Mouse (Mus musculus) midbrain, embryonic 10.5 days (tissue): ENCODE results near the gene Nol6. TPM values are rescaled to one million over a fixed set of nuclear protein-coding genes. Genes with fewer than 3 reads are reported as not detected.
A peak's percentile ranks its signal among the peaks of the same experiment; 100 is the strongest.

Experiments used
- DNase-seq: peaks from one replicate; pipeline ENCODE4 v3.0.0-alpha.2; 2017; ENCODE audit warnings: low spot score
- H3K27ac ChIP-seq: fragments of 300-500 bp; sonication (generic); replicated peaks from 2 replicates; pipeline ENCODE4 v1.5.1; 2016; ENCODE audit warnings: mild to moderate bottlenecking
- H3K27me3 ChIP-seq: fragments of 300-500 bp; sonication (generic); 2 replicates; pipeline ENCODE4 v1.6.1; 2016; ENCODE audit warnings: low read depth, mild to moderate bottlenecking; ENCODE audit not compliant: poor library complexity, severe bottlenecking
- H3K36me3 ChIP-seq: fragments of 300-500 bp; sonication (generic); 2 replicates; pipeline ENCODE4 v1.6.1; 2016; ENCODE audit warnings: mild to moderate bottlenecking, moderate library complexity
- H3K4me1 ChIP-seq: fragments of 300-500 bp; sonication (generic); 2 replicates; pipeline ENCODE4 v1.6.1; 2016
- H3K4me3 ChIP-seq: fragments of 300-500 bp; sonication (generic); 2 replicates; pipeline ENCODE4 v1.5.1; 2016; ENCODE audit warnings: mild to moderate bottlenecking, moderate library complexity
- H3K9me3 ChIP-seq: fragments of 300-500 bp; sonication (generic); replicated peaks from 2 replicates; pipeline ENCODE4 v1.6.1; 2016; ENCODE audit warnings: mild to moderate bottlenecking
- WGBS: fragments of 180-500 bp; shearing (Covaris S2); methylation state at CpG from one replicate; pipeline ENCODE4 v1.1.7; 2016; 5-methylcytosine and 5-hydroxymethylcytosine counted together
- polyA plus RNA-seq: library from polyadenylated mRNA; unstranded; fragments of >200 nt; fragmentation: Nextera tagmentation; extraction: Ambion mirVana; gene quantifications from 2 replicates; pipeline ENCODE4 v1.2.1, GENCODE M21; 2016

Gene Nol6
- polyA plus RNA-seq, 1 experiment from 2014 or later: 28.8 TPM

GRCm38 (mm10) chr4:41114358-41115070 lies 9.7 kb downstream of the Nol6 start:
- Histone ChIP-seq H3K36me3 (peaks cover 59% of the 10 kb centered on the region), H3K27me3 (no peaks in the 10 kb centered on the region), H3K9me3 (no peaks in the 10 kb centered on the region), H3K4me1 (no peaks in the 10 kb centered on the region), H3K4me3 (no peak overlapping the region), H3K27ac (no peak overlapping the region)
- DNase-seq: no peak
- WGBS: 89% methylated on average over 9 of the region's 9 CpGs

GRCm38 (mm10) chr4:41108717-41109425 lies 15.4 kb downstream of the Nol6 start:
- no peak for DNase-seq
- 87% methylated on average over 10 of the region's 10 CpGs for WGBS
- H3K27me3 ChIP-seq: no peaks in the 10 kb centered on the region
- no peaks in the 10 kb centered on the region for H3K9me3 ChIP-seq
- H3K4me3 ChIP-seq: no peak overlapping the region
- peaks cover 2% of the 10 kb centered on the region for H3K36me3 ChIP-seq
- H3K27ac ChIP-seq: no peak overlapping the region
- H3K4me1 ChIP-seq: no peaks in the 10 kb centered on the region

- Histone ChIP-seq H3K4me1 (no peaks in the 10 kb centered on the region), H3K4me3 (no peak overlapping the region), H3K9me3 (no peaks in the 10 kb centered on the region), H3K36me3 (no peaks in the 10 kb centered on the region), H3K27ac (no peak overlapping the region), H3K27me3 (no peaks in the 10 kb centered on the region)
- DNase-seq: no peak
- 75% methylated on average over 4 of the region's 4 CpGs for WGBS
These were observed 16.8 kb downstream of the Nol6 start for GRCm38 (mm10) chr4:41107440-41107839.

GRCm38 (mm10) chr4:41102901-41103300 lies 21.4 kb downstream of the Nol6 start:
- H3K27me3 ChIP-seq: peaks cover 25% of the 10 kb centered on the region
- H3K36me3 ChIP-seq: no peaks in the 10 kb centered on the region
- H3K4me3 ChIP-seq: no peak overlapping the region
- no peak overlapping the region for H3K27ac ChIP-seq
- H3K9me3 ChIP-seq: no peaks in the 10 kb centered on the region
- H3K4me1 ChIP-seq: peaks cover 15% of the 10 kb centered on the region
- DNase-seq: no peak

DNA sequence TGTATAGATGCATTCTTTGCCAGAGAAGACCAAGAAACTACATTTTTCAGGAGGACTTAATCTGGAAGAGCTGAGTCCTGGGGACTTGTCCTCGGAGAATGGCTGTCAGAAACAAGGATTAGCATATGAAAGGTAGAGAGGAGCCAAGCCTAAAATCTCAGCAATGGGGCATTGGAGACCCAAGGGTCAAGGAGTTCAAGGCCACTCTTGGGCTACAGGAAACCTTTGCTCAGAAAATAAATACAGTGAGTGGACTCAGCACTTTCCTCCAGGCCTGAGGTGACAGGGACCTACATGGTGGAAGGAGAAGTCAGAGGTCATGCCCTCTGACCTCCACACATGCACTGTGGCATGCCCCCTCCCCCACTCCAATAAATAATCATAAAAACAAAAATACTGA lies 23.3 kb downstream of the Nol6 start:
- Histone ChIP-seq H3K36me3 (no peaks in the 10 kb centered on the region), H3K4me3 (no peak overlapping the region), H3K27me3 (peaks cover 44% of the 10 kb centered on the region), H3K27ac (no peak overlapping the region), H3K9me3 (no peaks in the 10 kb centered on the region), H3K4me1 (peaks cover 21% of the 10 kb centered on the region)
- DNase-seq: no peak
- 32% methylated on average over 1 of the region's 1 CpGs for WGBS

GRCm38 (mm10) chr4:41098577-41098951 lies 25.7 kb downstream of the Nol6 start:
- DNase-seq: peak; percentile 19
- H3K4me3 ChIP-seq: peak overlapping the region; percentile 64
- 17% methylated on average over 11 of the region's 11 CpGs for WGBS
- H3K9me3 ChIP-seq: no peaks in the 10 kb centered on the region
- no peaks in the 10 kb centered on the region for H3K36me3 ChIP-seq
- peaks cover 21% of the 10 kb centered on the region for H3K4me1 ChIP-seq
- H3K27me3 ChIP-seq: peaks cover 55% of the 10 kb centered on the region
- H3K27ac ChIP-seq: peak overlapping the region; percentile 61; the same call in 1 of the 2 replicates

DNA sequence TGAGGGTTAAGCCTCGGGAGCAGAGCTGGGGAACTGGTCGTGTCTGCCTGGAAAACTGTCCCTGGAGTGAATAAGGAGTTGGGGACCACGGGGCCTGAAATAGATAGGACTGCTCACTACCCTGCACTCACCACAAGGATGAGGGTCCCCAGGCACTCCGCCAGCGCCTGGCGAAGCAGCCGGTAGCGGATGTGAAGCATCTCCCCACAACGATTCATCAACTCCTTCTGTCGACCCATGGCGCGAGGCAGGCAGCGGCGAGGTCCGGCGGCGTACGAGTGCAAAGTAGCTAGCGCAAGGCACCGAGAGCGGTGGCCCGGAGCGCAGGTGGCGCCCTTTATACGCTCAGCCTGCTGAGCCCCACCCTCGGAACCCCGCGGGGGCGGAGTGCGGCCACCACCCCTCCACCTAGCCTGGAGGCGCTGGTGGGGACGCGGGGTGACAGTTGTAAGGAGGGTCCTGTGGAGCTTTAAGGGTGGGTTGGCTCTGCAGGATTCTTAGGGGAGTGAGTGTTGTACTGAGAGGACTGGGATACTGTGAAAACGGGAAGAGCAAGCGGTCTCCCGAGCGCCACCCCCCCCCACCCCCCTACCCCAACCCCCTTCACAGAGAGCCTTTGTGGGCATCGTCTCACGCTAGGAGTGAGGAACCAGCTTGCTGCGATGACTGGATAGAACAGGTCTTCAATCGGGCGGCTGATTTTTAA lies 26.2 kb downstream of the Nol6 start, which contains the start of gene Aqp3:
Aqp3 (minus strand) TSS at position 313 of the 706 bp plus-strand sequence.
- Histone ChIP-seq H3K27ac (peak within 1 kb of the TSS; percentile 61), H3K4me3 (peak within 1 kb of the TSS; percentile 64), H3K36me3 (no peaks in the 10 kb centered on the region), H3K4me1 (peaks cover 21% of the 10 kb centered on the region), H3K9me3 (no peaks in the 10 kb centered on the region), H3K27me3 (peaks cover 55% of the 10 kb centered on the region)
- DNase-seq: peak; percentile 48
- WGBS: under 1% methylated on average over 42 of the region's 42 CpGs

GRCm38 (mm10) chr4:41097381-41097780 lies 26.9 kb downstream of the Nol6 start:
- peaks cover 55% of the 10 kb centered on the region for H3K27me3 ChIP-seq
- 50% methylated on average over 13 of the region's 13 CpGs for WGBS
- no peak for DNase-seq
- H3K9me3 ChIP-seq: no peaks in the 10 kb centered on the region
- H3K36me3 ChIP-seq: no peaks in the 10 kb centered on the region
- peak overlapping the region; percentile 61; the same call in 1 of the 2 replicates for H3K27ac ChIP-seq
- H3K4me3 ChIP-seq: peak overlapping the region; percentile 64
- H3K4me1 ChIP-seq: peaks cover 21% of the 10 kb centered on the region

- H3K4me3 ChIP-seq: no peak overlapping the region
- no peak for DNase-seq
- H3K27me3 ChIP-seq: peaks cover 55% of the 10 kb centered on the region
- no peaks in the 10 kb centered on the region for H3K9me3 ChIP-seq
- H3K27ac ChIP-seq: no peak overlapping the region
- peaks cover 21% of the 10 kb centered on the region for H3K4me1 ChIP-seq
- 70% methylated on average over 5 of the region's 5 CpGs for WGBS
- H3K36me3 ChIP-seq: no peaks in the 10 kb centered on the region
These were observed 27.5 kb downstream of the Nol6 start for GRCm38 (mm10) chr4:41096794-41097193.

GRCm38 (mm10) chr4:41096169-41096568 lies 28.1 kb downstream of the Nol6 start:
- peaks cover 21% of the 10 kb centered on the region for H3K4me1 ChIP-seq
- no peak overlapping the region for H3K4me3 ChIP-seq
- no peak overlapping the region for H3K27ac ChIP-seq
- no peak for DNase-seq
- peaks cover 55% of the 10 kb centered on the region for H3K27me3 ChIP-seq
- no peaks in the 10 kb centered on the region for H3K36me3 ChIP-seq
- H3K9me3 ChIP-seq: no peaks in the 10 kb centered on the region
- WGBS: 65% methylated on average over 8 of the region's 8 CpGs

- H3K36me3 ChIP-seq: no peaks in the 10 kb centered on the region
- no peak for DNase-seq
- peaks cover 45% of the 10 kb centered on the region for H3K27me3 ChIP-seq
- no peak overlapping the region for H3K4me3 ChIP-seq
- peaks cover 15% of the 10 kb centered on the region for H3K4me1 ChIP-seq
- no peaks in the 10 kb centered on the region for H3K9me3 ChIP-seq
- H3K27ac ChIP-seq: no peak overlapping the region
- 87% methylated on average over 9 of the region's 9 CpGs for WGBS
These were observed 29.9 kb downstream of the Nol6 start for GRCm38 (mm10) chr4:41094361-41094760.

- Histone ChIP-seq H3K27me3 (peaks cover 31% of the 10 kb centered on the region), H3K9me3 (no peaks in the 10 kb centered on the region), H3K4me3 (no peak overlapping the region), H3K27ac (no peak overlapping the region), H3K4me1 (peaks cover 7% of the 10 kb centered on the region), H3K36me3 (no peaks in the 10 kb centered on the region)
- 94% methylated on average over 1 of the region's 1 CpGs for WGBS
- no peak for DNase-seq
These were observed 31.3 kb downstream of the Nol6 start for GRCm38 (mm10) chr4:41092958-41093357.

GRCm38 (mm10) chr4:41091391-41091790 lies 32.9 kb downstream of the Nol6 start:
- WGBS: 67% methylated on average over 3 of the region's 3 CpGs
- H3K27ac ChIP-seq: no peak overlapping the region
- H3K36me3 ChIP-seq: no peaks in the 10 kb centered on the region
- H3K4me3 ChIP-seq: no peak overlapping the region
- H3K4me1 ChIP-seq: no peaks in the 10 kb centered on the region
- H3K27me3 ChIP-seq: peaks cover 15% of the 10 kb centered on the region
- H3K9me3 ChIP-seq: no peaks in the 10 kb centered on the region
- DNase-seq: no peak
